Mouse (Mus musculus) hindbrain, embryonic 12.5 days (tissue): ENCODE results near the gene Wdhd1. TPM values are rescaled to one million over a fixed set of nuclear protein-coding genes. Genes with fewer than 3 reads are reported as not detected.

Source experiments
- ATAC-seq: fragments of 200-750 bp; cut with Nextera tagmentation; 2 replicates; pipeline ENCODE4 v1.8.0; 2017; ENCODE audit warnings: moderate TSS enrichment; ENCODE audit not compliant: low FRiP score
- H3K27ac ChIP-seq: fragments of 300-500 bp; sonication (generic); 2 replicates; pipeline ENCODE4 v1.5.1; 2016; ENCODE audit warnings: mild to moderate bottlenecking
- H3K27me3 ChIP-seq: fragments of 300-500 bp; sonication (generic); 2 replicates; pipeline ENCODE4 v1.6.1; 2016; ENCODE audit warnings: mild to moderate bottlenecking
- H3K36me3 ChIP-seq: fragments of 300-500 bp; sonication (generic); 2 replicates; pipeline ENCODE4 v1.6.1; 2016; ENCODE audit warnings: mild to moderate bottlenecking
- H3K4me1 ChIP-seq: fragments of 300-500 bp; sonication (generic); 2 replicates; pipeline ENCODE4 v1.6.1; 2016
- H3K4me2 ChIP-seq: fragments of 300-500 bp; sonication (generic); replicated peaks from 2 replicates; pipeline ENCODE4 v1.6.1; 2016; ENCODE audit warnings: mild to moderate bottlenecking
- H3K4me3 ChIP-seq: fragments of 300-500 bp; sonication (generic); 2 replicates; pipeline ENCODE4 v1.5.1; 2016; ENCODE audit warnings: mild to moderate bottlenecking
- H3K9ac ChIP-seq: fragments of 300-500 bp; sonication (generic); 2 replicates; pipeline ENCODE4 v1.6.1; 2016; ENCODE audit warnings: mild to moderate bottlenecking, moderate library complexity
- H3K9me3 ChIP-seq: fragments of 300-500 bp; sonication (generic); replicated peaks from 2 replicates; pipeline ENCODE4 v1.6.1; 2016; ENCODE audit warnings: mild to moderate bottlenecking
- WGBS: fragments of 180-500 bp; shearing (Covaris S2); methylation state at CpG from one replicate; pipeline ENCODE4 v1.1.7; 2016; 5-methylcytosine and 5-hydroxymethylcytosine counted together
- polyA plus RNA-seq: library from polyadenylated mRNA; unstranded; fragments of >200 nt; fragmentation: Nextera tagmentation; extraction: Ambion mirVana; gene quantifications from 2 replicates; pipeline ENCODE4 v1.2.1, GENCODE M21; 2016

The Wdhd1 gene
- polyA plus RNA-seq, 1 experiment from 2014 or later = 34.5 TPM

GRCm38 (mm10) chr14:47209669-47210164 is 66.9 kb downstream of the Wdhd1 start:
- no peak for ATAC-seq
- Histone ChIP-seq H3K9ac (no peak overlapping the region), H3K4me3 (no peak overlapping the region), H3K36me3 (no peaks in the 10 kb centered on the region), H3K9me3 (no peaks in the 10 kb centered on the region), H3K4me1 (no peaks in the 10 kb centered on the region), H3K4me2 (no peak overlapping the region), H3K27me3 (no peaks in the 10 kb centered on the region), H3K27ac (no peak overlapping the region)
- 73% methylated on average over 4 of the region's 4 CpGs for WGBS

- ATAC-seq = no peak
- Histone ChIP-seq H3K36me3 (no peaks in the 10 kb centered on the region), H3K27ac (no peak overlapping the region), H3K27me3 (no peaks in the 10 kb centered on the region), H3K9ac (no peak overlapping the region), H3K9me3 (no peaks in the 10 kb centered on the region), H3K4me2 (no peak overlapping the region), H3K4me1 (no peaks in the 10 kb centered on the region), H3K4me3 (no peak overlapping the region)
- 85% methylated on average over 12 of the region's 12 CpGs for WGBS
These were observed 67.8 kb downstream of the Wdhd1 start for GRCm38 (mm10) chr14:47208564-47209493.

- Histone ChIP-seq H3K27me3 (no peaks in the 10 kb centered on the region), H3K4me1 (no peaks in the 10 kb centered on the region), H3K4me2 (no peak overlapping the region), H3K9ac (no peak overlapping the region), H3K9me3 (no peaks in the 10 kb centered on the region), H3K4me3 (no peak overlapping the region), H3K36me3 (no peaks in the 10 kb centered on the region), H3K27ac (no peak overlapping the region)
- WGBS = 90% methylated on average over 3 of the region's 3 CpGs
- ATAC-seq = no peak
These were observed 70.1 kb downstream of the Wdhd1 start for GRCm38 (mm10) chr14:47206601-47207000.

GRCm38 (mm10) chr14:47205270-47205972 is 71.2 kb downstream of the Wdhd1 start:
- 88% methylated on average over 5 of the region's 5 CpGs for WGBS
- no peaks in the 10 kb centered on the region for H3K9me3 ChIP-seq
- H3K4me3 ChIP-seq = no peak overlapping the region
- H3K27ac ChIP-seq = no peak overlapping the region
- no peaks in the 10 kb centered on the region for H3K27me3 ChIP-seq
- H3K9ac ChIP-seq = no peak overlapping the region
- no peak overlapping the region for H3K4me2 ChIP-seq
- no peak for ATAC-seq
- no peaks in the 10 kb centered on the region for H3K4me1 ChIP-seq
- no peaks in the 10 kb centered on the region for H3K36me3 ChIP-seq

GRCm38 (mm10) chr14:47197340-47197739 is 79.3 kb downstream of the Wdhd1 start:
- Histone ChIP-seq H3K4me2 (no peak overlapping the region), H3K27ac (no peak overlapping the region), H3K27me3 (no peaks in the 10 kb centered on the region), H3K36me3 (no peaks in the 10 kb centered on the region), H3K4me3 (no peak overlapping the region), H3K9ac (no peak overlapping the region), H3K4me1 (no peaks in the 10 kb centered on the region), H3K9me3 (no peaks in the 10 kb centered on the region)
- WGBS = 84% methylated on average over 3 of the region's 3 CpGs
- ATAC-seq = no peak

GRCm38 (mm10) chr14:47196711-47197110 is 79.9 kb downstream of the Wdhd1 start:
- no peak overlapping the region for H3K4me3 ChIP-seq
- ATAC-seq = no peak

GRCm38 (mm10) chr14:47194096-47194495 is 82.6 kb downstream of the Wdhd1 start:
- Histone ChIP-seq H3K4me3 (no peak overlapping the region), H3K9me3 (no peaks in the 10 kb centered on the region), H3K27me3 (no peaks in the 10 kb centered on the region), H3K4me2 (no peak overlapping the region), H3K9ac (no peak overlapping the region), H3K27ac (no peak overlapping the region), H3K4me1 (no peaks in the 10 kb centered on the region), H3K36me3 (no peaks in the 10 kb centered on the region)
- 35% methylated on average over 4 of the region's 4 CpGs for WGBS
- ATAC-seq = no peak

More at GRCm38 (mm10) chr14:47196711-47197110, 79.9 kb downstream of the Wdhd1 start:
- Histone ChIP-seq H3K4me2 (no peak overlapping the region), H3K9ac (no peak overlapping the region), H3K4me1 (no peaks in the 10 kb centered on the region), H3K36me3 (no peaks in the 10 kb centered on the region), H3K9me3 (no peaks in the 10 kb centered on the region), H3K27ac (no peak overlapping the region), H3K27me3 (no peaks in the 10 kb centered on the region)
- WGBS = 90% methylated on average over 8 of the region's 8 CpGs

- H3K4me1 ChIP-seq = peaks cover 3% of the 10 kb centered on the region
- no peak overlapping the region for H3K27ac ChIP-seq
- no peak for ATAC-seq
- no peak overlapping the region for H3K4me3 ChIP-seq
- 75% methylated on average over 6 of the region's 6 CpGs for WGBS
- H3K9ac ChIP-seq = no peak overlapping the region
- H3K4me2 ChIP-seq = no peak overlapping the region
- H3K27me3 ChIP-seq = peaks cover 5% of the 10 kb centered on the region
- no peaks in the 10 kb centered on the region for H3K36me3 ChIP-seq
- H3K9me3 ChIP-seq = no peaks in the 10 kb centered on the region
These were observed 83.2 kb downstream of the Wdhd1 start for GRCm38 (mm10) chr14:47193506-47193905.

- peaks cover 6% of the 10 kb centered on the region for H3K4me1 ChIP-seq
- H3K4me2 ChIP-seq = no peak overlapping the region
- peaks cover 21% of the 10 kb centered on the region for H3K27me3 ChIP-seq
- 54% methylated on average over 5 of the region's 5 CpGs for WGBS
- H3K9me3 ChIP-seq = no peaks in the 10 kb centered on the region
- no peak for ATAC-seq
- no peak overlapping the region for H3K4me3 ChIP-seq
- H3K27ac ChIP-seq = no peak overlapping the region
- H3K36me3 ChIP-seq = no peaks in the 10 kb centered on the region
- no peak overlapping the region for H3K9ac ChIP-seq
These were observed 84.8 kb downstream of the Wdhd1 start for GRCm38 (mm10) chr14:47191861-47192260.

Other genes with a start within 250 kb of the Wdhd1 start
- gene Gch1, start 87.4 kb downstream of the Wdhd1 start, polyA plus RNA-seq = 3.2 and 3.8 TPM in 2 replicates
- gene Socs4, start 74 bp upstream of the Wdhd1 start, polyA plus RNA-seq = 3.7 and 3.9 TPM in 2 replicates
- 79.8 and 85.3 TPM in 2 replicates for gene Mapk1ip1l, start 21.4 kb upstream of the Wdhd1 start, polyA plus RNA-seq
- gene Lgals3, start 90.9 kb upstream of the Wdhd1 start, polyA plus RNA-seq = 1.5 and 2.0 TPM in 2 replicates
- gene Dlgap5, start 141.6 kb upstream of the Wdhd1 start, polyA plus RNA-seq = 35.0 and 40.0 TPM in 2 replicates
- gene Fbxo34, start 173.6 kb upstream of the Wdhd1 start, polyA plus RNA-seq = 24.1 and 26.1 TPM in 2 replicates